ENCODE assay signal across 8 mouse cellular contexts in genomic region chr17:36205456-36205855, GRCm38 (mm10). TPM values are rescaled to one million over a fixed set of nuclear protein-coding genes. Genes with fewer than 3 reads are reported as not detected.
DNase-seq lines count a peak whose midpoint lies in the region; ATAC-seq lines count a peak whose summit lies in the region.

No protein-coding gene starts in this region.

- H3K9me3 ChIP-seq in forebrain, embryonic 12.5 days = no peaks in the 10 kb centered on the region
- H3K9me3 ChIP-seq in liver, embryonic 16.5 days (replicated peaks; ENCODE audit: control insufficient read depth, low read length) = no peaks in the 10 kb centered on the region

- no peaks in the 10 kb centered on the region for H3K36me3 ChIP-seq in forebrain, embryonic 12.5 days (replicated peaks)
- no peaks in the 10 kb centered on the region for H3K36me3 ChIP-seq in liver, embryonic 16.5 days (ENCODE audit: control insufficient read depth, insufficient read depth)

- DNase-seq in spleen, adult 18-20 months = peak; percentile 49 to 54
- no peak for DNase-seq in spleen, adult 12 weeks (ENCODE audit: low spot score)
- DNase-seq in natural killer cell, adult 2 months (ENCODE audit: low spot score in 2 of 2) = peak; percentile 61 to 66
- DNase-seq in layer of hippocampus, postnatal 10 days (ENCODE audit: low spot score in 2 of 2) = no peak
- DNase-seq in cerebellum, adult 8-10 months = no peak

- peak overlapping the region; percentile 50 for H3K4me2 ChIP-seq in forebrain, embryonic 12.5 days
- H3K4me2 ChIP-seq in liver, embryonic 16.5 days (ENCODE audit: low read depth, low read length) = peak overlapping the region; percentile 62

- 2% methylated on average over 15 of the region's 15 CpGs for whole genome bisulfite sequencing in forebrain, embryonic 12.5 days
- 2% methylated on average over 15 of the region's 15 CpGs for WGBS in liver, embryonic 16.5 days (ENCODE audit: insufficient replicate concordance)

- no peak overlapping the region for H3K27ac ChIP-seq in forebrain, embryonic 12.5 days
- no peak overlapping the region for H3K27ac ChIP-seq in liver, embryonic 16.5 days (ENCODE audit: low read length)

- ATAC-seq in forebrain, embryonic 12.5 days (ENCODE audit: low FRiP score) = no peak
- peak; percentile 86 for ATAC-seq in inflammation-experienced regulatory T-cells, adult 6 months
- ATAC-seq in liver, embryonic 16.5 days (ENCODE audit: low read depth) = peak; percentile 27

- peak overlapping the region; percentile 33 for H3K4me3 ChIP-seq in forebrain, embryonic 12.5 days (replicated peaks)
- H3K4me3 ChIP-seq in liver, embryonic 16.5 days (ENCODE audit: low read depth, low read length) = peak overlapping the region; percentile 37

- peaks cover 9% of the 10 kb centered on the region for H3K4me1 ChIP-seq in forebrain, embryonic 12.5 days
- no peaks in the 10 kb centered on the region for H3K4me1 ChIP-seq in liver, embryonic 16.5 days (ENCODE audit: control insufficient read depth, low read depth, low read length)

- H3K27me3 ChIP-seq in forebrain, embryonic 12.5 days = peaks cover 75% of the 10 kb centered on the region
- H3K27me3 ChIP-seq in liver, embryonic 16.5 days (ENCODE audit: control insufficient read depth, insufficient read depth, low read depth, low read length) = peaks cover 22% of the 10 kb centered on the region

- no peak overlapping the region for H3K9ac ChIP-seq in forebrain, embryonic 12.5 days
- no peak overlapping the region for H3K9ac ChIP-seq in liver, embryonic 16.5 days (ENCODE audit: low read depth, low read length)

RNA-seq across cellular contexts. Expression of gene H2-T3, which starts 15.4 kb away (rescaled TPM):
- polyA plus RNA-seq in forebrain, embryonic 12.5 days (2016; fragmentation: Nextera tagmentation; extraction: Ambion mirVana) = not detected in 2 replicates
- 1 to 10 TPM in 1 of 3 experiments, under 1 TPM in 1, not detected in 1; 0.67 to 6.8 TPM for polyA plus RNA-seq in inflammation-experienced regulatory T-cells, adult 6 months (2017; shearing (Covaris generic))
- polyA plus RNA-seq in liver, embryonic 16.5 days (2015; fragmentation: Nextera tagmentation; extraction: Ambion mirVana) = 0.19 TPM in 1 of 2 replicates, not detected in the other
- not detected for total RNA-seq in layer of hippocampus, postnatal 10 days (2021)

RNA-seq across cellular contexts. Expression of gene Gm8909, which starts 37.1 kb away (rescaled TPM):
- polyA plus RNA-seq in forebrain, embryonic 12.5 days (2016; fragmentation: Nextera tagmentation; extraction: Ambion mirVana) = not detected in 2 replicates
- polyA plus RNA-seq in inflammation-experienced regulatory T-cells, adult 6 months (2017; shearing (Covaris generic)) = 1 to 10 TPM; 1.5 to 7.5 (median 4.7) TPM
- polyA plus RNA-seq in liver, embryonic 16.5 days (2015; fragmentation: Nextera tagmentation; extraction: Ambion mirVana) = not detected in 2 replicates
- total RNA-seq in layer of hippocampus, postnatal 10 days (2021) = not detected

RNA-seq across cellular contexts. Expression of gene Rpp21, which starts 52.4 kb away (rescaled TPM):
- 75.8 and 84.7 TPM in 2 replicates for polyA plus RNA-seq in forebrain, embryonic 12.5 days (2016; fragmentation: Nextera tagmentation; extraction: Ambion mirVana)
- 100 to 1,000 TPM; 147 to 196 (median 194) TPM for polyA plus RNA-seq in inflammation-experienced regulatory T-cells, adult 6 months (2017; shearing (Covaris generic))
- 54.1 and 59.3 TPM in 2 replicates for polyA plus RNA-seq in liver, embryonic 16.5 days (2015; fragmentation: Nextera tagmentation; extraction: Ambion mirVana)
- 10 to 100 TPM; 42.6 to 43.6 TPM for total RNA-seq in layer of hippocampus, postnatal 10 days (2021)

Comparison
In these comparisons a context has a peak if more than half of its experiments do, and no peak if none do; other contexts are left out.
1. DNase-seq: peak in spleen, adult 18-20 months (2 of 2) and natural killer cell, adult 2 months (2 of 2); none in spleen, adult 12 weeks (single experiment), layer of hippocampus, postnatal 10 days (0 of 2) and cerebellum, adult 8-10 months (single experiment).